Mouse (Mus musculus) liver, adult 2 months (tissue): Measurements from ENCODE around the gene Mfn2. TPM values are rescaled to one million over a fixed set of nuclear protein-coding genes. Genes with fewer than 3 reads are reported as not detected.
A peak's percentile ranks its signal among the peaks of the same experiment; 100 is the strongest.

Experiments used
- DNase-seq: peaks from one replicate; pipeline ENCODE4 v3.0.0-alpha.2; 2011; ENCODE audit warnings: low read depth, low spot score; ENCODE audit errors: extremely low read depth
- H3K27ac ChIP-seq: fragments of 200-500 bp; replicated peaks from 2 replicates; pipeline ENCODE4 v1.5.1; 2012; ENCODE audit warnings: low read depth, mild to moderate bottlenecking, control low read depth, inconsistent platforms, low read length; ENCODE audit not compliant: insufficient read depth
- H3K27me3 ChIP-seq: fragments of 200-500 bp; 2 replicates; pipeline ENCODE4 v1.6.1; 2012; ENCODE audit warnings: mild to moderate bottlenecking, moderate library complexity, low read length, inconsistent platforms; ENCODE audit not compliant: control insufficient read depth, insufficient read depth
- H3K36me3 ChIP-seq: fragments of 200-500 bp; 2 replicates; pipeline ENCODE4 v1.6.1; 2012; ENCODE audit warnings: low read length, inconsistent platforms; ENCODE audit not compliant: control insufficient read depth, insufficient read depth
- H3K4me1 ChIP-seq: fragments of 200-500 bp; 2 replicates; pipeline ENCODE4 v1.6.1; 2011; ENCODE audit warnings: low read length; ENCODE audit not compliant: control insufficient read depth, insufficient read depth
- H3K4me3 ChIP-seq: fragments of 200-500 bp; 2 replicates; pipeline ENCODE4 v1.5.1; 2011; ENCODE audit warnings: low read depth, mild to moderate bottlenecking, control low read depth, low read length, moderate library complexity; ENCODE audit not compliant: insufficient read depth
- H3K79me2 ChIP-seq: fragments of 200-500 bp; 2 replicates; pipeline ENCODE4 v1.6.1; 2012; ENCODE audit warnings: inconsistent platforms, mild to moderate bottlenecking, low read length, moderate library complexity; ENCODE audit not compliant: control insufficient read depth, insufficient read depth
- H3K9ac ChIP-seq: fragments of 200-500 bp; 2 replicates; pipeline ENCODE4 v1.6.1; 2012; ENCODE audit warnings: low read depth, mild to moderate bottlenecking, control low read depth, inconsistent platforms, low read length
- CTCF ChIP-seq: fragments of 200-500 bp; IDR thresholded peaks from 2 replicates; pipeline ENCODE4 v1.5.1; 2011; ENCODE audit warnings: low read depth, low read length, control low read depth
- POLR2A ChIP-seq: fragments of 200-500 bp; IDR thresholded peaks from 2 replicates; pipeline ENCODE4 v1.6.1; 2011; ENCODE audit warnings: low read length, control low read depth; ENCODE audit not compliant: insufficient read depth; ENCODE audit errors: extremely low read depth
- WGBS: fragments of 180-500 bp; shearing (Covaris S2); methylation state at CpG from one replicate; pipeline ENCODE4 v1.1.7; 2018; 5-methylcytosine and 5-hydroxymethylcytosine counted together
- polyA plus RNA-seq: library from polyadenylated mRNA; depleted of rRNA; stranded (reverse); fragments of >200 nt; gene quantifications from 2 replicates; pipeline ENCODE4 v1.2.3, GENCODE M21; 2012
- total RNA-seq: library from RNA; depleted of rRNA; stranded (reverse); fragments of >200 nt; gene quantifications from 2 replicates; pipeline ENCODE4 v1.2.3, GENCODE M21; 2014

The Mfn2 gene
- total and polyA plus RNA-seq, 2 experiments, result 36.6 to 49.4 TPM

DNA sequence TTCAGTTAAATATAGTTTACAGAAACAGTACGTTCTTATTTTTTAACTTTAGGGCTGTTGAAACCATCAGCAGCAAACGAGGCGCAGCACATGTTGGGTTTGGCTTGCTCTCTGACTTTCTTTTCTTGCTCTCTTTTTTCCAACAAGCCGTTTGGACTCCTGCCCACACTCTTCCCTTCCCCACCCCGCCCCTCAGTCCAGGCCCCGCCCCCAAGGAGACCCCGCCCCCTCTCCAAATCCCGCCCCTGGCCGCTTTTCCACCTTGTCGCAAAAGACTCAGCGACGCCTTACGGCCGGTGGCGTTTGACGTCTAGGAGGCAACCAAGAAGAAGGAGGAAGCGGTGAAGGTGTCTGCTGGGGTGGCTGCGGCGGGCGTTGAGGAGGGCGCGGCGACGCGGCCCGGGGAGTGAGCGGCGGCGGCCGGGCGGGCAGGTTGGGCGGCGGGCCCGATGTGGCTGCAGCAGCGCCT is 36.1 kb upstream of the Mfn2 start, which contains the start of gene 2510039O18Rik:
TSS of gene 2510039O18Rik (plus strand) at position 320 of the 469 bp plus-strand sequence.
- TF ChIP-seq POLR2A (peak; percentile 67; the same call in 1 of the 2 replicates), CTCF (no peak)
- Histone ChIP-seq H3K4me3 (peak within 1 kb of the TSS; percentile 75), H3K4me1 (peaks cover 26% of the 10 kb centered on the region), H3K9ac (peak within 1 kb of the TSS; percentile 87), H3K27ac (peak within 1 kb of the TSS; percentile 34; the same call in 1 of the 2 replicates), H3K79me2 (peaks cover 24% of the 10 kb centered on the region), H3K36me3 (peaks cover 6% of the 10 kb centered on the region; the same call in 1 of the 2 replicates), H3K27me3 (no peaks in the 10 kb centered on the region)
- peak; percentile 82 for DNase-seq
- 1% methylated on average over 34 of the region's 35 CpGs for WGBS

- Histone ChIP-seq H3K9ac (no peak overlapping the region), H3K27me3 (no peaks in the 10 kb centered on the region), H3K4me3 (no peak overlapping the region), H3K36me3 (peaks cover 1% of the 10 kb centered on the region; the same call in 1 of the 2 replicates), H3K27ac (no peak overlapping the region; the same call in 1 of the 2 replicates), H3K79me2 (peaks cover 24% of the 10 kb centered on the region), H3K4me1 (peaks cover 28% of the 10 kb centered on the region)
- 43% methylated on average over 9 of the region's 9 CpGs for WGBS
- no peak for DNase-seq
- TF ChIP-seq POLR2A, result no peak
- no peak for TF ChIP-seq CTCF
Measured at GRCm38 (mm10) chr4:147940111-147940510, 35.6 kb upstream of the Mfn2 start.

- TF ChIP-seq POLR2A (no peak), CTCF (no peak)
- Histone ChIP-seq H3K79me2 (peaks cover 23% of the 10 kb centered on the region), H3K27me3 (no peaks in the 10 kb centered on the region), H3K4me1 (peaks cover 34% of the 10 kb centered on the region), H3K27ac (peak overlapping the region; percentile 79), H3K36me3 (no peaks in the 10 kb centered on the region), H3K4me3 (no peak overlapping the region), H3K9ac (no peak overlapping the region)
- 51% methylated on average over 14 of the region's 14 CpGs for WGBS
- DNase-seq, result peak; percentile 54
Measured at GRCm38 (mm10) chr4:147938148-147939096, 33.9 kb upstream of the Mfn2 start.

DNA sequence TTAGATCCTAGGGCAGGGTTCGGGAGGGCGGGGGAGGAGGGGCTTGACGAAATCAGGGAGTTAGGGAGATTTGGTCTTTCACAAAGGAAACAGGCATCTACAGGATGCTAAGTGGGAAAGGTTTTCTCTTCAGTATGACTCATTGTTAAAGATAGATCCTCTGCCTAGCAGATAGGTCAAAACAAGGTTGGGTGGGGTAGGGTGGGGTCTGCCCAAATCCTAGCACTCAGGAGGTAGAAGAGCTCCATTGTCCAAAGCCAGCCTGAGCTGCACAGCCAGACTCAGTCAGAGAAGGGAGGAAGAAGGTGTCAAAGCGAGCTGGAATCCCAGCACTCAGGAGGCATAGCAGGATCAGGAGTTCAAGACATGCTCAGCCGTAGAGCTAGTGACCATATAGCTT is 33.0 kb upstream of the Mfn2 start:
- Histone ChIP-seq H3K36me3 (no peaks in the 10 kb centered on the region), H3K27ac (peak overlapping the region; percentile 78), H3K4me1 (peaks cover 26% of the 10 kb centered on the region), H3K79me2 (peaks cover 27% of the 10 kb centered on the region), H3K9ac (no peak overlapping the region), H3K27me3 (no peaks in the 10 kb centered on the region), H3K4me3 (no peak overlapping the region)
- 81% methylated on average over 5 of the region's 5 CpGs for WGBS
- DNase-seq, result no peak
- TF ChIP-seq POLR2A, result no peak
- TF ChIP-seq CTCF, result no peak

DNA sequence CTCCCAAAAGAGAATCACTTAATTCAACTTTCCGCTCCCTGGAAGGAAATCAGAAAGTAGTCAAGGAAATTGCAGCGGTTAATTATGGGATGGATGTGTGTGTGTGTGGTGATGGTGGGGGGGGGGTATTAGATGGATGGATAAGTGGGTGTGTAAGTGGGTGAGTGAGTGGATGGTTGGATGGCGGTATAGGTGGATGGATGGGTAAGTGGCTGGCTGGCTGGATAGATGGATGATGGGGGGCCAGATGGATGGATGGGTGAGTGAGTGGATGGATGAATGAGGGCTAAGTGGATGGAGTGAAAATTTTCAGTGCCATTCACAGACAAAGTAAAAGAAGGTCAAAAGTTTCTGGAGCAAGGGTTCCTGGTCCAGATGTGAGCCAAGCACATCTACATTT is 32.5 kb upstream of the Mfn2 start:
- Histone ChIP-seq H3K4me1 (peaks cover 23% of the 10 kb centered on the region), H3K27ac (peak overlapping the region; percentile 39; the same call in 1 of the 2 replicates), H3K27me3 (no peaks in the 10 kb centered on the region), H3K79me2 (peaks cover 26% of the 10 kb centered on the region), H3K36me3 (no peaks in the 10 kb centered on the region), H3K9ac (peak overlapping the region; percentile 78; the same call in 1 of the 2 replicates), H3K4me3 (peak overlapping the region; percentile 82; the same call in 1 of the 2 replicates)
- 52% methylated on average over 3 of the region's 3 CpGs for WGBS
- no peak for DNase-seq
- TF ChIP-seq POLR2A, result no peak
- no peak for TF ChIP-seq CTCF
